Mouse (Mus musculus) layer of hippocampus, postnatal 10 days (tissue): Measurements from ENCODE around the gene Gm8180. TPM values are rescaled to one million over a fixed set of nuclear protein-coding genes. Genes with fewer than 3 reads are reported as not detected.
"Not testable (repeated sequence)": the region's sequence is repeated elsewhere in the genome, so short reads cannot be mapped to it uniquely, and the experiment has no call there.

Experiments used
- DNase-seq, 2 experiments: peaks; one replicate each; pipeline ENCODE4 v3.0.0; 2021; ENCODE audit warnings: low spot score in 2 of 2
- long read RNA-seq: library from polyadenylated mRNA; stranded (forward); transcript quantifications from one replicate; pipeline ENCODE4 v2.0.0, GENCODE M21; 2023
- total RNA-seq, 2 experiments: library from RNA; stranded (reverse); gene quantifications; 2 replicates each; pipeline ENCODE4 v1.2.3; 2021

Gene Gm8180
- total RNA-seq = not detected
- long read RNA-seq = 0 reads

- DNase-seq = not testable (repeated sequence)
Measured at GRCm38 (mm10) chr14:43784645-43785044, at the start of gene Gm8180. Gene Gm8180 (minus strand): TSS chr14:43784745.

- DNase-seq = not testable (repeated sequence)
Measured at GRCm38 (mm10) chr14:43830385-43830784, 45.8 kb upstream of the Gm8180 start.

DNA sequence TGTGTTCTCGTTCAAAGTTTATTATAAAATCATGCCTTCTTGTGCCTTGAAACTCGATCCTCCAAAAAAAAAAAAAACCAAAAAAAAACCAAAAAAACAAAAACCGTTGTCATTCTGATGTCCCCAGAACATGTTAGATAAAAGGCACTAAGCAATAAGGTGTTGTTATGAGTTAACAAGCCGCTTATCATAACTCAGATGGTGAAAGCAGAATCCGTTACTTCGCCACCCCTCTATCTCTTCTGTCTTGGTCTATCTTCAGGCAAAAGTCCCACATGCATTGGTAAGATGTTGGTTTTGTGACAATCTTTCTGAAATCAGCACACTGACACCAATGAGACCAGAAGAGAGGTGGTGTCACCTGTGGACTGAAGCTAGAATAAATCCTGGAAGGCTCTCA, 39.6 kb upstream of the Gm8180 start:
- not testable (repeated sequence) for DNase-seq

DNA sequence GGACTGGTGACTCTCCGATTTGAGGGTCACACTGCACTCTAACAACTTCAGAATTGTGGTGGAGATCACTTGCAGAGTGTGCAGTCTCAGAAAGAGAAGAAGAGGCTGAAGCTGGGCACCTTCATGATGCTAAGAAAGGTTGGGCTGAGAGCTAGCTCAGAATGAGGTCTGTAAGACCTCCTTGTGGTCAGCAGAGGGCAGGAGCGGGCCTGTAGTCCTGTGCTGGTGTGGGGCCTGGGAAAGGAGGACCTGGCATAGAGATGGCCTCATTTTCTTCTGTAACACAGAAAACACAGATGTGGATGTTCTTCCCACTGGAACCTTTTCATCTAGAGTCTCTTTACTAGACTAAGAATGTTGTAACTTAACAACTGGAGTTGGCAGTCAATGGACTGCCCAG, 37.3 kb upstream of the Gm8180 start:
- not testable (repeated sequence) for DNase-seq

DNA sequence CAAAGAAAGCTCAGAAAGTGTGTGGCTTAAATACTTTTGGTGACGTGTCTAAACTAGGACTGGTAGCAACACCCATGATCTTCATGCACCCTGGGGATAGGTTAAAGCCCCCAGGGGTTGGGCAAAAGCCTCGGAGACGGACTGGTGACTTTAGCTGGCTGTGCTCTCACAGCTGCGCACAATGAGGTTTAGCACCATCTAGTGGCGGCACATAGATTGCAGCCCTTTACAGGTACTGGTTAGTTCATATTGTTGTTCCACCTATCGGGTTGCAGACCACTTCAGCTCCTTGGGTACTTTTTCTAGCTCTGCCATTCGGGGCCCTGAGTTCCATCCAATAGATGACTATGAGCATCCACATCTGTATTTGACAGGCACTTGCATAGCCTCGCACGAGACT, 27.9 kb upstream of the Gm8180 start:
- peak; percentile 39 to 44 for DNase-seq

GRCm38 (mm10) chr14:43808142-43808541, 23.6 kb upstream of the Gm8180 start:
- DNase-seq = not testable (repeated sequence)

DNA sequence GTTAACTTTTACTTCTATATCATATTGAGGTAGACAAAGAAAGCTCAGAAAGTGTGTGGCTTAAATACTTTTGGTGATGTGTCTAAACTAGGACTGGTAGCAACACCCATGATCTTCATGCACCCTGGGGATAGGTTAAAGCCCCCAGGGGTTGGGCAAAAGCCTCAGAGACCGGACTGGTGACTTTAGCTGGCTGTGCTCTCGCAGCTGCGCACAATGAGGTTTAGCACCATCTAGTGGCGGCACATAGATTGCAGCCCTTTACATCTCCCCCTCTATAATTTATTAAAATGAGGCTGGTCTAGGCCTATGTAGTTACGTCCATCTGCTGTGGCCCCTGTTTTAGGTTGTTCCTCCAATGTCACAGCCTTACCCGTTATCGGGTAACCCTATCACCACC, 19.9 kb upstream of the Gm8180 start:
- not testable (repeated sequence) for DNase-seq

- DNase-seq = not testable (repeated sequence)
Measured at GRCm38 (mm10) chr14:43796905-43797470, 12.4 kb upstream of the Gm8180 start.

DNA sequence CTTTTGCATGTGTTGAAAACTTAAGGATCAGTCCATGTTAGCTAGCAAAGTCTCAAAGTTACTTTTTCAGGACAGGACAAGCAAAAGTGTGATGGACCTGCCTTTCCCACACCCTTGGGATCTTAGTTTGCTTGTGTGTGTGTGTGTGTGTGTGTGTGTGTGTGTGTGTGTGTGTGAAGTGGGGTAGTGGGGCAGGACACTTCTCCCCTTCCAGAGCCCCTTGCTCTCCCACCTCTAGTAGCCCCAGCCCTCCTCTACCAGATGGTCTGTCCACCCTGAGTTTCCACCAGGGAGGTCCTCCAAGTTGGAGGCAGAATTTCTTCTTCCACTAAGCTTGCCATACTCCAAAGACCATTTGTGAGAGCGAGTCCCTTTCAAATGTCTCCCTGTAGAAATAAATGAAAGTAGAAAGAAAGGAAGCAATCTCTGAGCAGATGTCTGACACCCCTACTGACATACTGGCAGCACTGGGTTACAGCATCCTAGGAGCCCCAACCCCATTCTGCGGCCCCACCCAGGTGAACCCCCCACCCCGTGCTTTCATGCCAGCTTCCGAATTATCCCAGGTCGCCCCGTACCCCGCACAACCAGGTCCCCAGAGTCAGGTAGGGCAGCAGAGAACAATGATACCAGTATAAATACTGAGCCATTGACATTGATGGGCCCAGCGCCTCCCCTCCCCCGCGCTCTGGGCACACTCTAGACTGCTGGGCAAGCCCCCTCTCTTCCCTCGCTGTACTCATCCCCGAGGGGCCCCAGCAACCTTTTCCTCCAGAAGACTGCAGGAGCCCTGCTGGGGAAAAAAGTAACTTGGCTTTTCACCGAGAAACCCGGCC, 11.7 kb upstream of the Gm8180 start:
- no peak for DNase-seq

GRCm38 (mm10) chr14:43793811-43794210, 9.3 kb upstream of the Gm8180 start:
- DNase-seq = not testable (repeated sequence)

GRCm38 (mm10) chr14:43747566-43747965, 37.0 kb downstream of the Gm8180 start, which contains the start of gene Gm6526:
Gene Gm6526 (plus strand): TSS chr14:43747866.
- DNase-seq = not testable (repeated sequence)

Other genes starting within 250 kb of the Gm8180 start
- gene Gm5799, start 241.2 kb downstream of the Gm8180 start, total RNA-seq = not detected
- not detected for gene Gm17654, start 205.6 kb downstream of the Gm8180 start, total RNA-seq
- gene Gm10375, start 176.7 kb downstream of the Gm8180 start, total RNA-seq = not detected
- gene Gm8165, start 107.5 kb downstream of the Gm8180 start, total RNA-seq = not detected
- 1 to 10 TPM; 1.6 to 2.2 TPM for gene Gm7324, start 86.9 kb downstream of the Gm8180 start, total RNA-seq
- gene Gm16506, start 57.3 kb downstream of the Gm8180 start, total RNA-seq = not detected
- gene Gm6526, start 36.9 kb downstream of the Gm8180 start, total RNA-seq = not detected
- gene Ear1, start 90.8 kb upstream of the Gm8180 start, total RNA-seq = not detected
- gene Ear10, start 138.8 kb upstream of the Gm8180 start, total RNA-seq = not detected
- gene Gm8113, start 140.6 kb upstream of the Gm8180 start, total RNA-seq = under 1 TPM; 0.18 to 0.48 TPM
- gene Ang5, start 172.3 kb upstream of the Gm8180 start, total RNA-seq = not detected
- gene Ang6, start 217.5 kb upstream of the Gm8180 start, total RNA-seq = not detected